Mouse (Mus musculus): ENCODE measurements at regions not wholly inside any gene's neighbourhood (a gene's known extent, or its start where the extent isn't known, plus 50 kb on each side); places are given as distances from the start of the nearest gene placed in this dataset.

DNA sequence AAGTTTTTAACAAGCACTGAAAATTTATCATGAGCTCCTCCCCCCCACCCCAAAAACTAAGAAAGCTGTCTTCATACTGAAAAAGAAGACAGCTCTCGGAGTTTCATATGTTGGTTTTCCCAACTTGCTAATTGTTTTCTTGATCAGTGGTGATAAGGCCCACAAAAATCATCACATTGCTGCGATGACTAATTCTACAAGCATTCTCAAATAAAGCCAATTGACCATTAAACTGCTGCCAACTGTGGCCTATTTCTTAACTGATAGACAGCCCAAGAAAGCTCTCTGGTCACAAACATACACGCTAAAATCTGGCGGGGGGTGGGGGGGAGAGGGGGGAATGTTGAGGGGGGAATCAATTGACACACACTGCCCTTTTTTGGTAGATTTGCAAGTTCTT is 345.0 kb upstream of the Acvr2a start:
- no peak for DNase-seq

DNA sequence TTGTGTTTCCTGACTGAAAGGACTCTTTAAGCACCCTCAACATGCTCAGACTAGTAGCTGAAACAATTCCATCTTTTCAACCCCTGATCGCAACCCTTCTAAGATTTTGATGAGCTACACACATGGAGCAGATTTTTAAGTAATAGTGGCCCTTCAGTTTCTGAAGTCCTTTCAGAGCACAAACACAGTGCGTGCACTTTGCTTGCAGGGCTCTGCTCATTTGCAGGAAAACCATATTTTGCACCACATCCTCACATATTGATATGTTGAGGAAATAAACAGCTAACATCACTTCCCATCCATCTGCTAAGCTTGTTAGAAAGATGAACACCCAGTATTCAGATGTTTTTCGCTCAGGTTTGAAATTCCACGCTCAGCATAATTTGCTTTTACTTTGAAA is 344.6 kb upstream of the Acvr2a start:
- DNase-seq, result no peak

DNA sequence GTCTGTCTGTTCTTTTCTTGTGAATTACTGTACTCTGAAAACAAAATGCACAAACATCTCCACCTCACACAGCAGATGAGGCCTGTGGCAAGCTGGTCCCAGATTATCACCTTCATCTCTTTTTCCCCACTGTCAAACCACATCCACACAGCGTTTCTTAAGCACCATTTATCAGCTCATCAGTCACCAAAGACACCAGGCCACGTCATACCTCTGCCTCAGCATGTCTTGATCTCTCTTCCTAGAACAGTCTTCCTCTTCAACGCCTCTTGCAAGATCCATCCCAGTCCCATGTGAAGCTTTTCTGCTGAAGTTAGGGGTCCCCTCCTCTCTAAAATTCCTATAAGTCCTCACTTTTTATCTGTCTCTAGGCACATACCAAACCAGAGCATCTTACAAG is 340.8 kb upstream of the Acvr2a start:
- DNase-seq, result no peak

DNA sequence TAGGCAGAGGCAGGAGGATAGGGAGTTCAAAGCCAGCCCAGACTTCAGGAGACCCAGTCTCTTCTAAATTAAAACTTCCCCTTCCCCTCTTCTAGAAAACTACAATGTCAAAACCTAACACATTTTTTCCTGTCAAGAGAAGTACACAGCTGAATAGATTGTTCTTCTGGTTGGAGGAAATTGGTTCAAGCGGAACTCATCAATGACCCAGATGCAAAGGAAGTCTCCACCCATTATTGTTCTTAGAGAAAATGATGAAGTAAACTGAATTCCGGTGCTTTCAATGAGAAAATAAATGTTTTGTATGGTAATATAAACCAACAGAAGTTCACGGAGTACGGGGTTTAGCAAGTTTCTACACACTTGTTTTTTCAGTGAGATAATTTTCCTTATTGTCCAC is 339.3 kb upstream of the Acvr2a start:
- no peak for DNase-seq

DNA sequence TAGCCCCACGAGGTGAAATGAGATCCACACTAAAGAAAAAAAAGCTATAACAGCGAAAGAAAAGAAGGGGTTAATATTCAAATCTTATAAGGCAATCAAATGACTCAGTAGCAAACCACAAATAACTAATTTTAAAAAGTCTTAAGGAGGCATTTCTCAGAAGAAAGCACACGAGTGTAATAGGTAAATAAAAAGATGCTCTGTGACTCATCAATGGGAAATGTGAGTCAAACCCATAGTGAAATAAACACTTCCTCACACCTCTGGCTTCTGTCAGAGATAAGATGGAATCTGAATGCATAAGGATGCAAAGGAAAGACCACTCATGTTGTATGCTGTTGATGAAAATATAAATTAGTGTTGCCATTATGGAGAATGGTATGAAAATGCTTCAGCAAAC is 337.1 kb upstream of the Acvr2a start:
- DNase-seq, result no peak

DNA sequence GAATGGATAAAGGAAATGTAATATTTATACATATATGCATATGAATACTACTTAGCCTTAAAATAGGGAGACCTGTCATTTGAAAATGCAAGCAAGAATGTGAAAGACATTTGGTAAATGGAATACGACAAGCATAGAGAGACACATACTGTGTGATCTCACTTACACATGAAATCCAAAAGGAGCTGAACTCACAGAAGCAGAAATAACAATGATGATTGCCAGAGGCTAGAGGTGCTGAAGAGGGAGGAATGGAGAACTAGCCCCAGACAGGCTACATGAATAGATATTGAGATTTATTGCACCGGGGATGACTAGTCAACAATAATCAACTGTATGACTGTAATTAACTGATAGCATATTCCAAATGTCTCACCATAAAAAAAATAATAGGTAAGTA is 336.6 kb upstream of the Acvr2a start:
- DNase-seq, result no peak

DNA sequence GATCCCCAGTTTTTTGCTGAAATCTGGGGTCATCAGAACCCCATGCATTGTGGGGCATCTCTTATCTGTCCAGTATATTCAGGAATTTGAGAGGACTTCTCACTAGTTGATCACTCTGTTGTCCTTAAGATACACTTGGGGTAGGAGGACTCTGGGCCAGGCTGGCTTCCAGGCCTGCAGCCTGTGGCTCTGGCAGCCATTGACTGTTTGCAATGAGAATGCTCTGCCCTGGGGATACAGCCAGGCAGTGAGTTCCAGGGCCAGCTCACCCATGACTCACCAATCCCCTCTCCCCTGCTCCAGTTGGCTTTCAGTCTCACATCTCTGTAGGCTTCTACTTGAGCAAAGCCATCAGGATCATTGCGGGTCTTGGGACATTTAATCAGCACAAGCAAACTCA is 334.3 kb upstream of the Acvr2a start:
- no peak for DNase-seq

DNA sequence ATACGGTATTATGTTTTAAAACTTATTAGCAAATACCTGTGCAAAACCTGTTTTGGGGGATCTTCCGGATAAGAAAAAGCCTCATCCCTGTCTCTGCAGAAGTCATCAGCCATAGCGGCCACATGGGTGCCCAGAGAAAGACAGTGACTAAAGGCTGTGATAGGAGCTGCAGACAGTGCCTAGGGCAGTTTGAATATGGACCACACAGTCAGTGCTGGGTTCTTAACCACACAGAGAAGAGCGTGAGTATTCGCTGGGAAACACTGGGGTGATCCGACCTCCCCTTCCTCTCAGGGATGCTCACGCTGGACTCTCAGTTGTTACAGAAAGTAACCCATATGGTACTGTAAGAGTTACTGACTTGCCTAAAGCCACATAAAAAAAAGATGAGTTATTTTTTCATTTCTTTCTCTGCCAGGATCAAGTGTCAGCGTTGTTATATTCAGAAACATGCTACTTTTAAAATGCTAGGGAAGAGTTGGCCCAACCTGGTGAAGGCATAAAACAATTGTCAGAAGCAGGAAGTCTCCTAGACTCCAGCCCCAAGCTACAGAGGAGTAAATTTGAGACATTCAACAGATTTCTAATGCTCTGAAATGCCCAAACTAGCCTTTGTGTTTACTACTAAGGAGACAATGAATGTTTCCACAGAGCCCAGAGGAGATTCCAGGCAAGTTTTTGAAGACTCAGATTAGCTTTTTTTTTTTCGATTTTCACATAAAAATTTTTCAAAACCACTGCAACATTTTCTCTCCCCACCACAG is 333.3 kb upstream of the Acvr2a start:
- no peak for DNase-seq

DNA sequence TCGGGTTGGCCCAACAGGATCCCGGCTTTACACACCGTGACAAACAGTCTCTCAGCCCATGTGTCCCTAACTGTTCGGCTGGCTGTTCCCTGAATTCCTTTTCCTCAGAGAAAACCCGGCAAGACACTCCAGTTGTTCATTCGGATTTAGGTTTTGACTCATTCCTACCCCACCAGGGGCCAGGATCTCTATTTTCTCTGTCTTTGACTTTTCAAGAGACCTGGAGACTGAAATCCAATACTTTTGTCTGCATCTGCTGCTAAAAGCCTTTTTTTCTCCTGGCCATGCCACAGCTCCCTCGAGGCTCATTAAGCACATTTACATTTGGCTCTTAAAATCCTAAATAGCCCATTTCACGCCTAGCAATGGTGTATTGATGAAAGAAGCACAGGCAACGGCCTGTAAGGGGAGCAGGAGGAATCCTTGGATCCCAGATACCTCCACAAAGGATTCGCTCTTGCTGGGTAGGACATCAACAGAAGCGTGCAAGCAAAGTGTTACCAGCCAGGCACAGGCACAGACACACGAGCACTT is 332.6 kb upstream of the Acvr2a start:
- no peak for DNase-seq

DNA sequence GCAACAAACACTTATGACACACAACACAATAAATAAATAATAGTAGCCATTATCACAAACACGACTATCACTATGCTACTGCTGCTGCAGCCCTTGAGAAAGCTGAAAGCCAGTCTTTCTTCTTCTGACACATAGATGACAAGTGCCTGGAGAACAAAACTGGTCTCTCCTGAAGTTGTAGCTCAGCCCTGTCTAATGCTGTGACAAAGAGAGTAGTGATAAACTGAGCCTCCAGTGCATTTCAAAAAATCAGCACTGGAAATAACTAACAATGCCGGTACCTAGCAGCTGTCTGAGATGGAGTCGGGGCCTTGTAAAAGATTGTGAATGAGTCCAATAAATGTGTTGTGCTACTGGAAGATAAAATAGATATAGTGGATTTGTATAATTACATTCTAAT is 320.3 kb upstream of the Acvr2a start:
- DNase-seq, result no peak

DNA sequence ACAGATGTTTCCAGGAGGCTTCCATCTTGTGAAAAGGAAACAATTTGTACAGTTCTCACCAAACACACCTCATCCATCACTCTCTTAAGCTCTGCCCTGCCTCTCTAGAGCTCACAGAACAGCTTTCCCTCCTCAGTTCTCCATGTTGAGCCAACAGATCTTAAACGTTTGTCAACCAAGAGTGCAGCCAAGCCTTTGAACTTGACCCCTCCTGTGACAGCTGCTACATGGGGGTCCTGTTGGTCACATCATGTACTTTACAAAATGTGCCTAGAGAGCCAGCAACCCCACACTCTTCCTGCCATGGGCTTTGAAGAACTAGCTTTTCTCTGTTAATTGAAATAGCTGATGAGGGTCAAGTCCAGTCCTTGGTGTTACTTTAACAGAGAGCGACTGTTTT is 319.8 kb upstream of the Acvr2a start:
- DNase-seq, result no peak

DNA sequence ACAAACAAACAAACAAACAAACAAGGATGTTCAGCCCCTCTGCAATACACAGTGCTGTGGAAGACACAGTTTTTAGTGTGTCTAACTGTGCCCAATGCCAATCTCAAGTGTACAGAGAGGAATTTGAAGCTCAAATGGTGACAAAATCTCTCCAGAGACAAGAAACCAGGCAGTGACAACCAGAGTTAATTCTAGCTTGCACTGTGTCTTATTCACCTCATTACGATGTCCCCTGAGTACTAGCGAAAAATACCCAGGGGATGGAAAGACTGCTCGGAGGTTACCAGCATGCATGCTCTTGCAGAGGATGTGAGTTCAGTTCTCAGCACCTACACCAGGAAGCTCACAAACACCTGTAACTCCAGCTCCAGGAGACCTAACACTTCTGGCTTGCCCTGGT is 319.3 kb upstream of the Acvr2a start:
- DNase-seq, result no peak

DNA sequence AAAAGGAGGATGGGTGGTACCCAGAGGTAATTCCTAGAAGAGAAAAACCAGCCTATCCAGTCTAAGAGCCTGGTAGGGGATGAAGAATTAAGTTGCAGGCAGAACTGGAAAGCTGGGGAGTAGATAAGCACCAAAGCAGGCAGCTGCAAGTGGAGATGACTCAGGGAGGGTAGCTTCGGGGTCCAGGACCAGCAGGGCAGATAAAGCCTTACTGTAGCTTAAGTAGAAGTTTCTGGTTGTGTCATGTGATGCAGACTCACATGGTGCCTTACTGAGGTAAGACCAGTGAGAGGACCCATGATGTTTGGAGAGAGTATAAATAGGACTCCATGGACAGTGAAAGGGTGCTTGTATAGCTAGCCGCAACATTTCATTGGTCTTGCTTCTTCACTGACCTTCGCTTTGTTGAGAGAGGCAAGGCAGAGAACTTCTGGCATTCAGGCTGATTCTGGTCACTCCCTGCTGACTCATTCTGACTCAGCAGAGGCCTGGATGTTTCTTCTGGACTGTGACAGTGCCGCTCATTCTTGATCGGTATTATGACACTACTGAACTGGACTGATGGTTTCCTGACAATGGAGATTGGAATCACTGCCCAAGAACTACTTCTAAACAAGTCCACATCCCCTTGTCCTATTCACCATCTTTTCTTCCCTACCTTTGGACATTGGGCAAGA is 315.7 kb upstream of the Acvr2a start:
- DNase-seq, result no peak

DNA sequence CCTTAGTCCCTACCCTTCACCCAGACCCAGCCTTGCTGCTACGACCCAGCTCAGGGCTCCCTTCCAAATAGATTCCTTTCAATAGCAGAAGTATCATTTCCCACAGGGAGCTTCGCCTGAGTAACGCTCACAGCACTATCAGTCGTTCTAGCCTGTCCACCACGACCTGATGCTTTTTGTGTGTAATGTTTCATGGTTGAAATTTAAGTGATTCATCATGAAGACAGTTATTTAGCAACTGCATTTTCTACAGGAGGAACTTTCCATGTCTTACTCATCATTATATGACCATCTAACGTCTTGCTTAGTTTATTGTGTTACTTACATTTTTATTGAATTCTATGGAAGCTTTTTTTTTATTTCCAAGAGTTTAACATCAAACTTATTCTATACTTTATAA is 314.5 kb upstream of the Acvr2a start:
- no peak for DNase-seq

DNA sequence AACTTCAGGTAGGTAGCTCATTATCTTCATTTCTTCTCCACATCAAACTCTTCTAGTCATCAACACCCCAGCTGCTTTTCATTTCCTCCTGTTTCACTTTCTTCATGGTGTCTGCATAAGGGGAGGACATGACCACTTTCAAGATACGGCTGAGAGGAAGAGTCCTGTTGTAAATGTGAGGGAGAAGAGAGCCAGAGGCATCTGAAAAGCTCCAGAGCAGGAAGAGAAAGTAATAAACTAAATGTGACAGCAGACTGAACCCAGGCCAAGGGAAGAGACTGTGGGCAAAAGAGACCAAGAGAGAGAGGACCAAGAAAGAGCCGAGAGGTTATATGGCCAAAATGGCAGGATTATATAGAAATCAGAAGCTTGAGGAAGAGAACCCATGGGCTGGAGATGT is 312.5 kb upstream of the Acvr2a start:
- DNase-seq, result no peak

DNA sequence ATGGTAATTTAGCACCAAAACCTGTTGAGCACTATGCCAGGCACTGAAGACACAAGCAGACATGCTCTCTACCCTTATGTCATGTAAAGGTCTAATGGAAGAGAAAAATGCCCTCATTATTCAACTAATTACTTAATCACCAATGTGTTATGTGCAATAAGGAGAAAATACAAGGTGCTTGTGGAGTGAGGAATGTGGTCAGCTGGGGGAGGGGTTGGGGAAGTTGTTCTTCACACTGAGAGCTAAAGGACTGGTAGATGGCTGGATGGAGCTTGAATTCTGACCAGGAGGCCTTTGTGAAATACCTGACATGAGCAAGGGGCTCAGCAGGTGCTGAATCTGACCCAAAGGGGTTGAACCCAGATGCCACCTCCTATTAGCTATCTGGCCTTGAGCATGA is 300.1 kb upstream of the Acvr2a start:
- no peak for DNase-seq

DNA sequence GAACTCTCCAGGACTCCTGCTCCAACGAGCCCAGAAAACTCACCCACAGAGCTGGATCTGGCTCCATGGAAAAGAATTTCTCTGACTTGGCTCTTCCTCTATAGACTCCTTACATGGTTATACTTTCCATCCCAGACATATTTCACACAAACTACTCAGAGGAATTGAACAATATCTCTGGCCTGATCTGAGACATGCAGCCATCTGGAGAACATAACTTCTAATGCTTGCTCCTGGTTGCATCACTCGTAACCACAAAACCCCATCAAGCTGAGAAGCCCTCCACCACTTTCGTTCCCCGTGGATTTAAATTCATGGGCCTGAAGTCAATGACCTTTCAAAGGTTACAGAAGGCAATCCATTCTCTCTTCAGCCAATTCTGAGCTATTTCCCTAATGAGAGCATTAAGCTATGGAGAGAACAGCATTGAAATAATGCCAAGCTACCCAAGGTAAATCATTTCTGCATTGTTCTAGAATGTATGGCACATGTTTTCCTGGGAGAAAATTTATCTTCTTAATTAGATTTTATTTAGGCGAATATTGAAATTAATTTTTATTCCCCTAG is 294.0 kb upstream of the Acvr2a start:
- no peak for DNase-seq

DNA sequence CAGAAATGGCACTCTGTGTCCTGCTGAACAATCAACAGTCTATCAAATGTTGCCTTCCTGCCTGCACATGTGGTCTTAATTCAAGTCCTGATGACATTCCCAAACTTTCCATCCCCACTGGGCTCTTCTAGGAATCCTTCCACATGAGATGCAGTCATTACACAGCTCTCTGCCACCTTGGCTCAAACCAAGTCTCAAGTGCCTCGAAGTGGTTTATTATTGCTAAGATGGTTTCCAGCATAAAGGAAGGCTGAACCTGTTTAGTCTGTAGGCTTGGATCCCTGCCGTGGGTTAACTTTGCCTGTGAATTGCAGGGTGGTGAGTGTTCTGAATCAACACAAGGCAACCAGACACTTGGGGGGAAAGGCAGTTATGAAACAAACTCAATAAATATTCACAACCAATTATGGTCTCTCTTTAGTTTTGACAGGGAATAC is 293.4 kb upstream of the Acvr2a start:
- DNase-seq, result no peak

DNA sequence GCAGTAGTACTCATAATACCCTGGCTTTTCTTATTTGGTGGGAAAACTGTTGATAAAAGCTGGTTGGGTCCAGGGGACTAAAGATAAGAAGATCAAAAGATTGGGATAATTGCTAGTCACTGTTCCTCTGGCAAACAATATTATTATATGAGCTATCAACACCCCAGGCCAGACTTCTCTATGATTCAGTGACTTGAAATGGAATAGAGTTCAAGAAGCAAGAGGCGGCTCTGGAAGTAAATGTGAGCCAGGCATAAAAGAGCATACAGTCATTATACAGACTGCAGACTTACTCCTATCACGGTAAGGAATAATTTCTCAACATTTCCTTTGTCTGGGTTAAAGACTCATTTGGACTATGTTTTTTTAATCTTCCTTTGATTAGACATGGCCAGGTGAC is 278.5 kb upstream of the Acvr2a start:
- DNase-seq, result no peak

DNA sequence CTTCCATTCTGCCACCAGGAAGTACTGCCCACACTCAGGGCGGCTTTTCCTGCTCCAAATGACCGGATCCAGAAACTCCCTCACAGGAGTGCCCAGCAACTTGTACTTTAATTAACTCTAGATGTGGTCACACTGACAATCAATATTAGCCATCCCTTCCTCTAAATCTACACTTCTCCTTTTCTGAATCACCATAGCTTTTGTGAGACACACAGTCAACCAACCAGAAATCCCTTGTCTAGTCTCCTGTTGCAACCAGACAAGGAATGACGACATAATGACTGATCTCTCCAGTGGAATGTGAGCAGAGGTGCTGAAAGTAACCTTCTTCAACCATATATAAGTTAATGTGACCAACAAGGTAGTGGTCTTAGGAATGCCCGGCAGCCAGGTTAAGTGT is 277.0 kb upstream of the Acvr2a start:
- DNase-seq, result no peak

DNA sequence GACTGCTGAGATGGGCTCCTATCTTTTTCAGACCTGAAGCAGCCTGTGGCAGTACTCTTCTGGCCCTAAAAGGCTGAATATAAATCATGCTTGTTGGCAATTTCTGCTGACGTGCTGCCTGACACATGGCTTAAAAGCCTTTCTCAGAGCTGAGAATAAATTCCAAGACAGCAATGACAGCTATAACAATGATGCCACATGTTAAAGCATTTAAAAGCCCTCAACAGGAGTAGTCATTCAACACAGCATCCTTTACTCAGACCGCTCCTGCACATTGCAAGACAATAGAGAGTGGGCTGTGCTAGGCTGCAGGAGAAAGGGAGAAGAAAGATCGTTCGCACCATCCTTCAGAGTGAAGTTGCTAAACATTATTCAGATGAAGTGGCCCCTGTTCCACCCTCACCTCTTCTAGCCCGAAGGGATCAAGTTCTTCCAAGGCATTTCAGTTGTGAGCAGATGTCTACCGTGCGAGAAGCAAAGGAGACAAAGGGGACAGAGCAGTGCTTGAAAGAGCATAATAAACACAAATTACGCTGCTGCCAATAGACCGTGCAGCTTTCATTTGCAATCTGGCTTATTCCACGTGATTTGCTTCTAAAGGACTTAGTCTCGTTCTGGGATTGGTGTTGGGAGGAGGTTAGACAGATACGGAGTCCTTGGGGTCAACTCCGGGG is 275.1 kb upstream of the Acvr2a start:
- no peak for DNase-seq

DNA sequence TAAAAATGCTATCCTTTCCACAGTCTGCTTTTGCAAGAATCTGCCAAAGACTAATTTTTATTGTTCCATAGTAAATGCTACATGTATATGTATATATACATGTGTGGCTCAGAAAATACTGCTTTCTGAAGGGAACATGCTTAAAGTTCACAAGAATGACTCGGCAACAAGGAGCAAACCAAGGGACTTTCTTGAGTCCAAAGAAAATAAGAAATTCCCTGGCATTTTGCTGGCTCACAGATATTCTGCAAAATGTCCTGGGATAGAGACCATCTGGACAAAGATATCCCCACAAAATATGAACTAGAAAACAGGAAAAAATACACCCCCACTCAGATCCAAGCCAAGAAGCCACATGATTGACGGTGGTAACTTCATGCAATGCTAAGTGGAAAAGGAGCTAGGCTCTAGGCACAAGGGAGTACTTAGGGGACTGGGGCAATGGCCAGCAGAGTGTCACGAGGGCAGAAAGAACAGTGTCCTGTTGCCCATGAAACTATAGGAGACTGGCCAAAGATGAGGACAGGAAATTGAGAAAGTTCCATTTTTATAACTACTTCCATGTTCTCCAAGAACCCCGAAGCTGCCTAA is 274.3 kb upstream of the Acvr2a start:
- DNase-seq, result no peak

DNA sequence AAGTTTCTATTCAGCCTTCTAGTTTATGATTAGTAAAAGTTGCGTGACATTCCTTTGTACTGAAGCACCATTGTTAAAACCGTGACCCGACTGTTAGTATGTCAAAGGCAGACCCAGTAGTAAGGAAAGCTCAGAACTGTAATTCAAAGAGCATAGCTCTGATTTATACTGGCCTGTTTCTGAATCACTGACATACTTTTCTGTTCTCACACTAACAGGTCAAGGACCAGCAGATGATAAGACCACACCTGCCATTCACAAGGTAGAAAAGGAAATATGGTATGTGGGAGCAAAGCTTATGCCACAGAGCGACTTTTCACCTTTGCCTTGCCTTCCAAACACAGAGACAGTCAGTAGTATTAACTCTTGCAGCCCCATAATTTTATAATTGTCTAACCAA is 269.5 kb upstream of the Acvr2a start:
- no peak for DNase-seq

All from cerebellum, adult 8-10 months (tissue).